Mouse (Mus musculus) olfactory bulb, adult 2 months (tissue): ENCODE results near the gene Gcnt7. TPM values are rescaled to one million over a fixed set of nuclear protein-coding genes. Genes with fewer than 3 reads are reported as not detected.

Source experiments
- H3K27ac ChIP-seq: fragments of 200-500 bp; 2 replicates; pipeline ENCODE4 v1.5.1; 2012; ENCODE audit warnings: low read depth, low read length; ENCODE audit not compliant: insufficient read depth
- H3K4me1 ChIP-seq: fragments of 200-500 bp; 2 replicates; pipeline ENCODE4 v1.6.1; 2012; ENCODE audit warnings: low read length; ENCODE audit not compliant: control insufficient read depth, insufficient read depth
- H3K4me3 ChIP-seq: fragments of 200-500 bp; 2 replicates; pipeline ENCODE4 v1.5.1; 2012; ENCODE audit warnings: mild to moderate bottlenecking, low read depth, low read length, moderate library complexity; ENCODE audit not compliant: insufficient read depth
- CTCF ChIP-seq: fragments of 200-500 bp; IDR thresholded peaks from 2 replicates; pipeline ENCODE4 v1.5.1; 2012; ENCODE audit warnings: low read depth, mild to moderate bottlenecking, low read length, moderate library complexity; ENCODE audit not compliant: insufficient read depth
- POLR2A ChIP-seq: fragments of 200-500 bp; IDR thresholded peaks from 2 replicates; pipeline ENCODE4 v1.6.1; 2012; ENCODE audit warnings: mild to moderate bottlenecking, low read depth, low read length, moderate library complexity; ENCODE audit not compliant: insufficient read depth
- WGBS: fragments of 180-500 bp; shearing (Covaris S2); methylation state at CpG from one replicate; pipeline ENCODE4 v1.1.7; 2018; 5-methylcytosine and 5-hydroxymethylcytosine counted together
- polyA plus RNA-seq: library from polyadenylated mRNA; stranded (reverse); fragments of >200 nt; gene quantifications from 2 replicates; pipeline ENCODE4 v1.2.4, GENCODE M21; 2012; ENCODE audit warnings: low replicate concordance; ENCODE audit not compliant: missing spikeins, insufficient read depth, insufficient read length

The Gcnt7 gene
- polyA plus RNA-seq, 1 experiment, result not detected

DNA sequence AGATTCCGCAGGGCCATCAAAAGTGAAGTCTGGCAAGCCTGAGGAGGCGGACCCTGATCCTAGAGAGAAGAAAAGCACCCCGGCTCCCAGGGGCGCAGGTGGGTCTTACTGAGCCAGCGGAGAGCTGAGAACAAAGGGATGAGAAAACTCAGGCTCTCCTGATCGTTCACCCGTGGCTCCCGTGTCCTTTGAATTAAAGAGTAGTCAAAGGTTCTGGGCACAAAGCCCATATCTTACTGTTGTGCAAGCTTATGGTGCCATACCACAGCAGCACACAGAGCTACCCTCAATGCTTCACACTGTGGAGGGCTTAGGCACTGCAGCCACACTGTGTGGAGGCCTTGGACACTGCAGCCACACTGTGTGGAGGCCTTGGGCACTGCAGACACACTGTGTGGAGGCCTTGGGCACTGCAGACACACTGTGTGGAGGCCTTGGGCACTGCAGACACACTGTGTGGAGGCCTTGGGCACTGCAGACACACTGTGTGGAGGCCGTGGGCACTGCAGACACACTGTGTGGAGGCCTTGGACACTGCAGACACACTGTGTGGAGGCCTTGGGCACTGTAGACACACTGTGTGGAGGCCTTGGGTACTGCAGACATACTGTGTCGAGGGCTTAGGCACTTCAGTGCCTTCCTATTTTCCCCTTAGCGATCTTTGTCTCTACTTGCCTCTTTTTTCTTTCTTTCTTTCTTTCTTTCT is 8.2 kb upstream of the Gcnt7 start:
- TF ChIP-seq POLR2A (no peak), CTCF (no peak)
- Histone ChIP-seq H3K4me3 (no peak overlapping the region), H3K4me1 (no peaks in the 10 kb centered on the region), H3K27ac (no peak overlapping the region)
- WGBS, result 61% methylated on average over 11 of the region's 11 CpGs

DNA sequence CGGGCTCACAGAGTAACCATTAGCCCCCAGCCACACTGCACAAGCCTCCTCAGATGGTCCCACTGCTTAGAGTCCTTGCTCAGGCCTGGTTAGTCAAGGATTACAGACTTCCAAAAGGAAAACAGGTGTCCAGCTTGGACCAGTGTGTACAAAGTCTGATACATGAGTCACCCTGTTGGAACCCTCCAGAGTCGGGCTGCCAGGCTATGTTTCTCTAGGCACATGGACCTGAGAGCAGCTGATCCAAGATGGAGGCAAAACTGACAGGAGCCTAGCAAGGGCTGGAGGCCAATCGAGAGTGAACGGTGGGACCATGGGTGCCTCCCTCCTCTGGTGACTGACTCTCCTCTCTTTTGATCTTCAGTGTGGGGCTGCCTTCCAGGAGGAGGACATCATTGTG is 4.4 kb upstream of the Gcnt7 start:
- 94% methylated on average over 4 of the region's 4 CpGs for WGBS
- H3K4me1 ChIP-seq, result no peaks in the 10 kb centered on the region
- no peak overlapping the region for H3K27ac ChIP-seq
- TF ChIP-seq POLR2A, result no peak
- TF ChIP-seq CTCF, result no peak
- no peak overlapping the region for H3K4me3 ChIP-seq

DNA sequence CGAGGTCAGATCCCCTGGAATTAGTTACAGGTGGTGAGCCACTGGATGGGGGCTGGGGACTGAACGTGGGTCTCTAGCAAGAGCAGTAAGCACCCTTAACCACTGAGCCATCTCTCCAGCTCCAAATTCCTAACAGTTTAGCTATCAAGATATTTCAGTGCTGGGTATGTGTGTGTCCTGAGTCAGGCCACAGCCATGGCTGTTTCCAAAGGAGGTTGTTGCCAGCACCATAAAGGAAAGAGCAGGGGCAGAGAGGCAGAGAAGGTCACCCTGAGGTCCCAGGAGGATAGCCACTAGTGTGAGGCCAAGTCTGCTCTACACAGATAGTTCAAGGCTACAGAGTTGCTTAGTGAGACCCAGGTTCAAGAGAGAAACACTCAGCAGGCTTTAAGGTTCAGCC is 2.3 kb upstream of the Gcnt7 start:
- 90% methylated on average over 2 of the region's 2 CpGs for WGBS
- Histone ChIP-seq H3K4me3 (no peak overlapping the region), H3K4me1 (no peaks in the 10 kb centered on the region), H3K27ac (no peak overlapping the region)
- TF ChIP-seq CTCF (no peak), POLR2A (no peak)

DNA sequence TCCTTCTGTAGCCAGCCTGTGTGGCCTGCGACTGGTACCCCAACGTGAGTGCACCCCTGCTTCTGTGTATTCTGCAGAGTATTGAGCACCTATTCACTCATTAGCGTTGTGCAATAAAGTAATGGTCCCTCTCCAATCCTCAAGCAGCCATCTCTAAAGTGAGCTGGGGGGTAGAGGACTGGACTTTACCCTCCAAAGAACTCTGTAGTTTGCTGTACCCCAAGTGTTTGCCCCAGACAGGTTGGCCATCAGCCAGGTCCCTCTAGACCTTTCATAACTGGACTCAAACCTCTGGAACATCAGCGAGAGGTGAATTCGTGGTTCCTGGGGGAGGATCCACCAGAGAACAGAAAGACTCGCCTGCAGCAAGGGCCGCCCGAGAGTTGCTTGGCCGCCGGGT is 5.9 kb downstream of the Gcnt7 start:
- no peak overlapping the region for H3K27ac ChIP-seq
- 95% methylated on average over 10 of the region's 10 CpGs for WGBS
- no peaks in the 10 kb centered on the region for H3K4me1 ChIP-seq
- TF ChIP-seq POLR2A, result no peak
- TF ChIP-seq CTCF, result no peak
- no peak overlapping the region for H3K4me3 ChIP-seq

DNA sequence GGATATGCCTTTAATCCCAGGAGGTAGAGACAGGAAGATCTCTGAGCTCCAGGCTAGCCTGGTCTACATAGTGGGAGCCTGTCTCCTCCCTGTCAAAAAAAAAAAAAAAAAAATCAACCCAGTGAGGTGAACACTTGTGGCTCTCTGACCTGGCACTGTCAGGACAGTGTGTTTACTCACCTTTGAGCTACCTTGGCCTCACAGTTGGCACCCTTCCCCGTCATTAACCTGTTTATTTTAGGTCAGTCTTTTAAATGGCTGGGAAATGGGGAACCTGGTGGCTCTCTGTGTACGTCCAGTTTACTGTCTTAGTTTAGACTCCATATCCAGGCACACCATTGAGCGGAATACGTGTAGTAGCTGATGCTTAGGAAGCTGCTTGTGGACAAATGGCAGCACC is 6.4 kb downstream of the Gcnt7 start:
- no peak overlapping the region for H3K4me3 ChIP-seq
- WGBS, result 96% methylated on average over 4 of the region's 4 CpGs
- H3K4me1 ChIP-seq, result no peaks in the 10 kb centered on the region
- no peak overlapping the region for H3K27ac ChIP-seq
- TF ChIP-seq POLR2A (no peak), CTCF (no peak)

DNA sequence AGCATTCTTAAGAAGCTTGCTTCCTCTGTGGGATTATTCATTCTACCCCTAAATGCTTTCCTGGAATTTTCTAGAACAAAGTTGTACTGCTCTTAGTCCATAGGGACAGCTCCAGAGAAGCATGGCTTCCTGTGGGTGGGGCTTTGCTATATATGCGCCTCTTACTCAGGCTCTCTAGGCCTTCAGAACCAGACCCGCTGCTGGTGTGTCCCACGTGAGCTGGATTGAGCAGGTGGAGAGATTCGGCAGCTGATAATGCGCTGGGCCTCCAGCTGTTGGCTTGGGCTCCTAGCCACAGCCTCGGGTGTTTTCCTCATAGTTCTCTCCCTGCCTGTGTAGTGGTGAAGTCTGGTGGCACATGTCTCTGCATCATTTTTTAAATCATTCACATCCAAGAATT is 7.8 kb downstream of the Gcnt7 start:
- TF ChIP-seq POLR2A (no peak), CTCF (no peak)
- 88% methylated on average over 6 of the region's 6 CpGs for WGBS
- Histone ChIP-seq H3K4me3 (no peak overlapping the region), H3K4me1 (no peaks in the 10 kb centered on the region), H3K27ac (no peak overlapping the region)

DNA sequence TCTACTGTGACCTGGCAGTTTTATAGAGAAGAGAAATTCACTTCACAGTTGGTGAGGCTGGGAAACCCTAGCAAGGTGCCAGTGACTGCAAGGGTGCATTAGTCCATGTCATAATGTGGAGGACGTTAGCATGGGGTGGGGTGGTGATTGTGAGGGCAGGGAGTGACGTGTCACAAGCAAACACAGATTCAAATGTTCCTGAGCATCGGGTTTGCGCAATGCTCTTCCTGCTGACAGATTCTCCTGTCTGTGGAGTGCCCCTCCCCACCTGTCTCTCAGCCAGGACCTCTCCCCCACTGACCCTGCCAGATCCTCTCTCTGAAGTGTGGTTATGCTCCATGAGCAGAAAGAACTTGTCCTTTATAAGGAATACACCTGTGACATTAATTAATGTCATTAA is 10.1 kb downstream of the Gcnt7 start:
- TF ChIP-seq CTCF (no peak), POLR2A (no peak)
- H3K4me3 ChIP-seq, result no peak overlapping the region
- WGBS, result 91% methylated on average over 4 of the region's 4 CpGs
- H3K4me1 ChIP-seq, result no peaks in the 10 kb centered on the region
- H3K27ac ChIP-seq, result no peak overlapping the region

DNA sequence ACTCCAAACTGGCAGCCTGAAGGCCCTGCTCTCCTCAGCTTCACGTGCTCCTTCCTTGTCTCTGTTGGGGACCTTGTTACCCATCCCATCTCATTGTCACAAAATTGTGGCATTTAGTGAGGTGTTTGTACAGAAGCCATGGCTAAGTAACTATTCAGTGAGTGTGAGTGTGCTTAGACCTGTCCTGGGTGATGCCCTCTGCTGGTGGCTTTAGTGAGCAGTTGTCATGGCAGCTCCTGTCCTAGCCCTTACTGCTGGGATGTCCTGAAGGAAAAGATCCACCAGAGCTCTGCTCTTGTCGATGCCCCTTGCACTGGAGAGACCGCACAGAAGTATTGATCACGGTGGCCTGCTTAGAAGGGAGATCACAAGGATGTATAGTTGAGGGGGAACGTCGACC is 11.1 kb downstream of the Gcnt7 start:
- no peak for TF ChIP-seq CTCF
- TF ChIP-seq POLR2A, result no peak
- no peak overlapping the region for H3K27ac ChIP-seq
- no peaks in the 10 kb centered on the region for H3K4me1 ChIP-seq
- no peak overlapping the region for H3K4me3 ChIP-seq
- WGBS, result 87% methylated on average over 6 of the region's 6 CpGs

DNA sequence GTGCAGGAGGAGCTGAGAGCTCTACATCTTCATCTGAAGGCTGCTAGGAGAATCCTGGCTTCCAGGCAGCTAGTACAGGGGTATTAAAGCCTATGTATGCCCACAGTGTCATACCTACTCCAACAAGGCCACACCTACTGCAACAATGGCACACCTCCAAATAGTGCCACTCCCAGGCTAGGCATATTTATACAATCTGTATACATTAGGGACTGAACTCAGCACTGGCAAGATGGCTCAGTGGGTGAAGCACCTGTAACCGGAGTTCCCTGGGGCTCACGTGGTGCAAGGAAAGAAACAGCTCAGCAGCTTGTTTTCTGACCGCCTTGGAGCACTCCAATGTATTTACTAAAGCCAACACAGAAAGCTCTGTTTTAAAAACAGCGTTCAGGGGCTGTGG is 12.8 kb downstream of the Gcnt7 start:
- no peak overlapping the region for H3K27ac ChIP-seq
- H3K4me1 ChIP-seq, result peaks cover 6% of the 10 kb centered on the region; the same call in 1 of the 2 replicates
- TF ChIP-seq POLR2A (no peak), CTCF (no peak)
- WGBS, result 93% methylated on average over 4 of the region's 4 CpGs
- no peak overlapping the region for H3K4me3 ChIP-seq
